Mouse (Mus musculus) kidney, embryonic 16.5 days (tissue): ENCODE measurements around the gene Tmprss9. TPM values are rescaled to one million over a fixed set of nuclear protein-coding genes. Genes with fewer than 3 reads are reported as not detected.
"Not testable (repeated sequence)": the region's sequence is repeated elsewhere in the genome, so short reads cannot be mapped to it uniquely, and the experiment has no call there.

Experiments used
- ATAC-seq: fragments of 200-750 bp; cut with Nextera tagmentation; 2 replicates; pipeline ENCODE4 v1.8.0; 2017; ENCODE audit warnings: moderate TSS enrichment; ENCODE audit not compliant: low FRiP score, low TSS enrichment
- H3K27ac ChIP-seq: fragments of 300-500 bp; sonication (generic); 2 replicates; pipeline ENCODE4 v1.5.1; 2014; ENCODE audit warnings: low read length
- H3K27me3 ChIP-seq: fragments of 300-500 bp; sonication (generic); 2 replicates; pipeline ENCODE4 v1.6.1; 2014; ENCODE audit warnings: low read length, control low read depth, mixed read lengths; ENCODE audit not compliant: insufficient read depth
- H3K36me3 ChIP-seq: fragments of 300-500 bp; sonication (generic); 2 replicates; pipeline ENCODE4 v1.6.1; 2014; ENCODE audit warnings: low read length, control low read depth, mixed read lengths; ENCODE audit not compliant: insufficient read depth
- H3K4me1 ChIP-seq: fragments of 300-500 bp; sonication (generic); 2 replicates; pipeline ENCODE4 v1.6.1; 2014; ENCODE audit warnings: low read length, control low read depth, mixed read lengths; ENCODE audit not compliant: insufficient read depth
- H3K4me2 ChIP-seq: fragments of 300-500 bp; sonication (generic); replicated peaks from 2 replicates; pipeline ENCODE4 v1.6.1; 2014; ENCODE audit warnings: low read depth, low read length
- H3K4me3 ChIP-seq: fragments of 300-500 bp; sonication (generic); 2 replicates; pipeline ENCODE4 v1.5.1; 2014; ENCODE audit warnings: mild to moderate bottlenecking, low read length
- H3K9ac ChIP-seq: fragments of 300-500 bp; sonication (generic); replicated peaks from 2 replicates; pipeline ENCODE4 v1.6.1; 2014; ENCODE audit warnings: low read length
- H3K9me3 ChIP-seq: fragments of 300-500 bp; sonication (generic); 2 replicates; pipeline ENCODE4 v1.6.1; 2016; ENCODE audit warnings: low read length, control low read depth
- WGBS: fragments of 180-500 bp; shearing (Covaris S2); extraction: QIAGEN DNeasy Blood & Tissue Kit; methylation state at CpG from one replicate; pipeline ENCODE4 v1.1.7; 2014; 5-methylcytosine and 5-hydroxymethylcytosine counted together
- polyA plus RNA-seq: library from polyadenylated mRNA; unstranded; fragments of >200 nt; fragmentation: Nextera tagmentation; extraction: Ambion mirVana; gene quantifications from 2 replicates; pipeline ENCODE4 v1.2.1, GENCODE M21; 2015

The Tmprss9 gene
- polyA plus RNA-seq, 1 experiment from 2014 or later = not detected

GRCm38 (mm10) chr10:80828587-80828986, 43.1 kb upstream of the Tmprss9 start:
- H3K27ac ChIP-seq, ATAC-seq, H3K9me3 ChIP-seq, H3K27me3 ChIP-seq, H3K9ac ChIP-seq: not testable (repeated sequence)
- WGBS = 72% methylated on average over 8 of the region's 9 CpGs
- peak overlapping the region; percentile 64; the same call in 1 of the 2 replicates for H3K4me3 ChIP-seq
- peaks cover 13% of the 10 kb centered on the region for H3K36me3 ChIP-seq
- H3K4me1 ChIP-seq = peaks cover 38% of the 10 kb centered on the region
- H3K4me2 ChIP-seq = peak overlapping the region; percentile 94

- H3K27ac ChIP-seq = no peak overlapping the region
- H3K4me1 ChIP-seq = peaks cover 32% of the 10 kb centered on the region
- no peak overlapping the region for H3K4me2 ChIP-seq
- H3K9me3 ChIP-seq = peaks cover 5% of the 10 kb centered on the region; the same call in 1 of the 2 replicates
- H3K4me3 ChIP-seq = no peak overlapping the region
- ATAC-seq = no peak
- 61% methylated on average over 1 of the region's 1 CpGs for WGBS
- H3K36me3 ChIP-seq = peaks cover 13% of the 10 kb centered on the region
- no peak overlapping the region for H3K9ac ChIP-seq
- peaks cover 14% of the 10 kb centered on the region for H3K27me3 ChIP-seq
These were observed 42.0 kb upstream of the Tmprss9 start for GRCm38 (mm10) chr10:80829359-80830278.

GRCm38 (mm10) chr10:80831136-80831535, 40.5 kb upstream of the Tmprss9 start:
- Histone ChIP-seq H3K9me3 (peaks cover 16% of the 10 kb centered on the region; the same call in 1 of the 2 replicates), H3K4me3 (no peak overlapping the region), H3K9ac (no peak overlapping the region), H3K36me3 (peaks cover 13% of the 10 kb centered on the region), H3K4me1 (peaks cover 29% of the 10 kb centered on the region), H3K27ac (peak overlapping the region; percentile 15; the same call in 1 of the 2 replicates), H3K27me3 (peaks cover 29% of the 10 kb centered on the region), H3K4me2 (no peak overlapping the region)
- peak; percentile 14; the same call in 1 of the 2 replicates for ATAC-seq
- WGBS = 3% methylated on average over 9 of the region's 9 CpGs

DNA sequence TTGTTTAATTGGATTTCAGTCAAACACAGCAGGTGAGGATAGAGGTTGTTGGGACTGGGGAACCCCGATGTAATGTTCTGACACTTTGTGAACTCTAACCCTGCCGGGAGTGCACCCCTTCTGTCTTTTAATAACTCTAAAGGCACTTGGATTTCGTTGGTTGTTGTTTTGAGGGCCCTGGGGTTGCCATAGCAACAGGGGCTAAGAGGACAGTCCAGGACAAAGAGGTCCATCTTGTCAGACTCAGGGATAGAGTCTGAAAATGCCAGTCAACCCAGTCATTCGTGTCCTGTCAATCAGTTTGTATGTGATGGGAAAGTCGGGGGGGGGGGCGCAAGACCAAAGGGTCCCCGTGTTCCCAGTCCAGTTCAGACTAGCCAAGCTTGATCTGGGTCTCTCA, 38.8 kb upstream of the Tmprss9 start:
- no peak for ATAC-seq
- H3K27ac ChIP-seq = no peak overlapping the region
- H3K4me2 ChIP-seq = no peak overlapping the region
- peaks cover 26% of the 10 kb centered on the region for H3K4me1 ChIP-seq
- no peak overlapping the region for H3K4me3 ChIP-seq
- WGBS = 68% methylated on average over 7 of the region's 7 CpGs
- H3K27me3 ChIP-seq = peaks cover 32% of the 10 kb centered on the region
- peaks cover 16% of the 10 kb centered on the region; the same call in 1 of the 2 replicates for H3K9me3 ChIP-seq
- H3K36me3 ChIP-seq = peaks cover 13% of the 10 kb centered on the region
- H3K9ac ChIP-seq = no peak overlapping the region

DNA sequence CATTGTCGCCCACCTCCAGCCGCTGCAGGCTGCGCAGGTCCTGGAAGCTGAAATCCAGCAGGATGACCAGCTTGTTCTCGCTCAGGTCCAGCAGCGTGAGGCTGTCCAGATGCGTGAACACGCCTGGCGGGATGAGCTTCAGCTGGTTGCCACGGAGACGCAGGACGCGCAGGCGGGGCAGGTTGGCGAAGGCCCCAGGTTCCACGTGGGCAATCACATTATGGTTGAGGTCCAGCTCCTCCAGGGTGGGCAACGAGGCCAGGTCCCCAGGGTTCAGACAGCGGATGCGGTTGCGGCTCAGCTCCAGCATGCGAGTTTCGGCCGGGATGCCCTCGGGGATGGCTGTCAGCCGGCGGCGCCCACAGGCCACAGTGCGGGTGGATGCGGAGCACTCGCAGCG, 36.0 kb upstream of the Tmprss9 start:
- no peak overlapping the region for H3K27ac ChIP-seq
- peaks cover 5% of the 10 kb centered on the region for H3K4me1 ChIP-seq
- H3K36me3 ChIP-seq = no peaks in the 10 kb centered on the region
- no peak overlapping the region for H3K9ac ChIP-seq
- H3K27me3 ChIP-seq = peaks cover 32% of the 10 kb centered on the region
- no peak overlapping the region for H3K4me3 ChIP-seq
- no peak overlapping the region for H3K4me2 ChIP-seq
- H3K9me3 ChIP-seq = peaks cover 16% of the 10 kb centered on the region; the same call in 1 of the 2 replicates
- no peak for ATAC-seq
- WGBS = 58% methylated on average over 30 of the region's 30 CpGs

DNA sequence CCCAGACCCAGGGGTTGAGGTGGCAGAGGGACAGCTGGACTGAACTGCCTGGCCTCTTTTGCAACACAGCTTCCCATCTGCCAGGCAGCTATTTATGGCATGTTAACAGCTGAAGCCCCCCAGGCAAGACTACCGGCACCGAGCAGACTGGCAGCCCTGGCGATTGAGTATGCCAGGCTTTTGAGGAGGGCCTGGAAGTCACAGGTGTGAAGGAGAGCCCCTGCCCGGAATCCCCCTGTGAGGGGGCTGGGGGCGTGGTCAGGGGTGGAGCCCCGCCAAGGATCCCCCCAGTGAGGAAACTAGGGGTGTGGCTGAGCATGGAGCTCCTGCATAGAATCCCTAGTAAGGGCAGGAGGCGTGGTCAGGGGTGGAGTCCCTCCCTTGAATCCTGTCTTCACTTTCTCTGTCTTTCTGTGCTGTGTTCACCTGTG, 34.7 kb upstream of the Tmprss9 start:
- H3K4me3 ChIP-seq = no peak overlapping the region
- WGBS = 46% methylated on average over 7 of the region's 7 CpGs
- H3K4me1 ChIP-seq = no peaks in the 10 kb centered on the region
- peaks cover 16% of the 10 kb centered on the region; the same call in 1 of the 2 replicates for H3K9me3 ChIP-seq
- ATAC-seq = no peak
- H3K9ac ChIP-seq = no peak overlapping the region
- H3K27me3 ChIP-seq = peaks cover 34% of the 10 kb centered on the region
- no peak overlapping the region for H3K27ac ChIP-seq
- no peak overlapping the region for H3K4me2 ChIP-seq
- no peaks in the 10 kb centered on the region for H3K36me3 ChIP-seq

- WGBS = 21% methylated on average over 2 of the region's 2 CpGs
- no peak overlapping the region for H3K4me2 ChIP-seq
These were observed 33.8 kb upstream of the Tmprss9 start for GRCm38 (mm10) chr10:80837827-80838226.

DNA sequence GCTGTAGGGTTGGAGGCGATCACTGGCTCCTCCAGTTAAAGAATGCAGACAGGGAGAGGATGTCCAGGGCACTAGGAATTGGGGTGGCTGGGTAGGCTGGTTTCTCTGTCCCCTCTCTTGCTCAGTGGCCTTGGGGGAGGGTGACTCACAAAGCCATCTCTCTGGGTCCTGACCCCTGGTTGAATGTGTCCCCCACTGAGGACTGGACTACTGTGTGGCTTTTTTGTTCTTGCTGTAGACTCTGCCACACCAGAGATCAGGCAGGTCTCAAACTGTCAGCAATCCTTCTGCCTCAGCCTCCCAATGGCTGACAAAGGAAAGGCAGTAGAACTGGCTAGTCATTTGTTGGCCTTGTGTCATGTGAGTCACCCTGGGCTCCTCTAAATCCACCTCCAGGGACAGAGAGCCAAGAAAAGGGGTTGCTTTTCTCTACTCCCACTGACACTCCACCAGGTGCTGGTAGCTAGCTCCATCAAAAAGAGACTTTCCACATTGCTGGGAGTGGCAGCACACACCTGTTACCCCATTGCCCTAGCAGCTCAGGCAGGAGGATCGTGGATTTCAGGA, 33.2 kb upstream of the Tmprss9 start:
- Histone ChIP-seq H3K4me3 (no peak overlapping the region), H3K36me3 (no peaks in the 10 kb centered on the region)

More at GRCm38 (mm10) chr10:80837827-80838226, 33.8 kb upstream of the Tmprss9 start:
- no peaks in the 10 kb centered on the region for H3K36me3 ChIP-seq
- peaks cover 16% of the 10 kb centered on the region; the same call in 1 of the 2 replicates for H3K9me3 ChIP-seq
- no peaks in the 10 kb centered on the region for H3K4me1 ChIP-seq
- no peak overlapping the region for H3K4me3 ChIP-seq
- no peak overlapping the region for H3K9ac ChIP-seq
- H3K27me3 ChIP-seq = peaks cover 41% of the 10 kb centered on the region
- no peak for ATAC-seq
- H3K27ac ChIP-seq = no peak overlapping the region

GRCm38 (mm10) chr10:80839848-80840247, 31.8 kb upstream of the Tmprss9 start:
- Histone ChIP-seq H3K27me3 (peaks cover 46% of the 10 kb centered on the region), H3K9me3 (0 out of 2 replicates have a peak, but pooled peaks cover 9% of the 10 kb centered on the region), H3K36me3 (no peaks in the 10 kb centered on the region), H3K27ac (no peak overlapping the region), H3K9ac (no peak overlapping the region), H3K4me2 (no peak overlapping the region), H3K4me3 (no peak overlapping the region), H3K4me1 (peaks cover 11% of the 10 kb centered on the region; the same call in 1 of the 2 replicates)
- WGBS = 56% methylated on average over 6 of the region's 6 CpGs
- no peak for ATAC-seq

More for the DNA sequence above, 33.2 kb upstream of the Tmprss9 start:
- Histone ChIP-seq H3K27ac (no peak overlapping the region), H3K4me2 (no peak overlapping the region), H3K27me3 (peaks cover 44% of the 10 kb centered on the region), H3K9ac (no peak overlapping the region), H3K4me1 (peaks cover 2% of the 10 kb centered on the region; the same call in 1 of the 2 replicates), H3K9me3 (peaks cover 16% of the 10 kb centered on the region; the same call in 1 of the 2 replicates)
- WGBS = 71% methylated on average over 2 of the region's 2 CpGs
- no peak for ATAC-seq
